9 mouse cellular contexts compared by ENCODE assay signal in genomic region chr8:120607885-120608284, GRCm38 (mm10). TPM values are rescaled to one million over a fixed set of nuclear protein-coding genes. Genes with fewer than 3 reads are reported as not detected.
A peak's percentile ranks its signal among the peaks of the same experiment; 100 is the strongest.
DNase-seq lines count a peak whose midpoint lies in the region; ATAC-seq and TF ChIP-seq lines count a peak whose summit lies in the region.
"Had no signal": no experiment of that assay in that cellular context is flagged by ENCODE, and none has a peak within 500 bp of the region (broad histone marks: within the 10 kb centered on the region; RNA-seq: fewer than 3 reads in every experiment).

No protein-coding gene starts in this region.

- ATAC-seq in embryonic facial prominence, embryonic 14.5 days (ENCODE audit: low read depth): no peak
- no peak for ATAC-seq in heart, embryonic 14.5 days (ENCODE audit: insufficient number of reproducible peaks, insufficient read depth, low FRiP score, low read depth)

- no peak overlapping the region for H3K9ac ChIP-seq in heart, adult 2 months (ENCODE audit: low read depth, low read length)
- no peak overlapping the region for H3K9ac ChIP-seq in embryonic facial prominence, embryonic 14.5 days (ENCODE audit: low read depth, low read length)
- no peak overlapping the region for H3K9ac ChIP-seq in heart, embryonic 14.5 days (ENCODE audit: low read length)
- H3K9ac ChIP-seq: midbrain, embryonic 12.5 days had no signal

- H3K36me3 ChIP-seq in heart, adult 2 months (ENCODE audit: control insufficient read depth, insufficient read depth, low read length): no peaks in the 10 kb centered on the region
- H3K36me3 ChIP-seq in embryonic facial prominence, embryonic 14.5 days (ENCODE audit: control insufficient read depth, insufficient read depth, low read length): no peaks in the 10 kb centered on the region
- H3K36me3 ChIP-seq in heart, embryonic 14.5 days (ENCODE audit: control insufficient read depth, insufficient read depth, low read length): no peaks in the 10 kb centered on the region

- H3K4me3 ChIP-seq in heart, adult 2 months: no peak overlapping the region
- H3K4me3 ChIP-seq in embryonic facial prominence, embryonic 14.5 days (ENCODE audit: low read depth, low read length): no peak overlapping the region
- H3K4me3 ChIP-seq in heart, embryonic 14.5 days (ENCODE audit: control insufficient read depth in 1 of 2, insufficient read depth in 1 of 2, low read depth in 1 of 2, low read length in 2 of 2): no peak overlapping the region
- H3K4me3 ChIP-seq: midbrain, embryonic 12.5 days had no signal

- H3K79me2 ChIP-seq in heart, adult 2 months (replicated peaks; ENCODE audit: control insufficient read depth, insufficient read depth, low read length): no peaks in the 10 kb centered on the region

- intact Hi-C loops in heart, adult 2 months (cut with DNase I): loop anchor here (1.0 kb wide), 1 partner anchor 429 kb away; no protein-coding TSS in a partner anchor

- H3K4me2 ChIP-seq in embryonic facial prominence, embryonic 14.5 days (ENCODE audit: low read depth, low read length): no peak overlapping the region
- peak overlapping the region; percentile 27; the same call in 1 of the 2 replicates for H3K4me2 ChIP-seq in heart, embryonic 14.5 days (ENCODE audit: low read length)
- H3K4me2 ChIP-seq: midbrain, embryonic 12.5 days had no signal

- H3K9me3 ChIP-seq in embryonic facial prominence, embryonic 14.5 days (ENCODE audit: control insufficient read depth, low read length): no peaks in the 10 kb centered on the region
- H3K9me3 ChIP-seq in heart, embryonic 14.5 days (ENCODE audit: control insufficient read depth, low read length): no peaks in the 10 kb centered on the region
- H3K9me3 ChIP-seq: midbrain, embryonic 12.5 days had no signal

- no peak; the same call in 1 of the 2 replicates for TF ChIP-seq CTCF in heart, adult 2 months (IDR thresholded peaks at IDR 0.05)

- H3K4me1 ChIP-seq in heart, adult 2 months (ENCODE audit: control insufficient read depth, insufficient read depth, low read length): no peaks in the 10 kb centered on the region
- no peaks in the 10 kb centered on the region for H3K4me1 ChIP-seq in embryonic facial prominence, embryonic 14.5 days (ENCODE audit: control insufficient read depth, insufficient read depth, low read length)
- no peaks in the 10 kb centered on the region; a peak in 1 of 4 replicates for H3K4me1 ChIP-seq in heart, embryonic 14.5 days (ENCODE audit: control insufficient read depth in 2 of 2, insufficient read depth in 2 of 2, low read length in 2 of 2)

- no peak for TF ChIP-seq POLR2A in heart, adult 2 months (IDR thresholded peaks at IDR 0.05; ENCODE audit: insufficient read depth, low read depth, low read length)

- no peak overlapping the region for H3K27ac ChIP-seq in heart, adult 2 months
- no peak overlapping the region for H3K27ac ChIP-seq in embryonic facial prominence, embryonic 14.5 days (replicated peaks; ENCODE audit: low read depth, low read length)
- no peak overlapping the region for H3K27ac ChIP-seq in heart, embryonic 14.5 days (replicated peaks in 1 of 2; ENCODE audit: control insufficient read depth in 1 of 2, insufficient read depth in 1 of 2, low read depth in 2 of 2, low read length in 2 of 2)
- H3K27ac ChIP-seq: midbrain, embryonic 12.5 days had no signal

- 8% methylated on average over 7 of the region's 7 CpGs for WGBS in heart, adult 2 months
- WGBS in embryonic facial prominence, embryonic 14.5 days: 13% methylated on average over 7 of the region's 7 CpGs
- 12% methylated on average over 7 of the region's 7 CpGs for WGBS in heart, embryonic 14.5 days

- TF ChIP-seq EP300 in heart, adult 2 months (IDR thresholded peaks at IDR 0.05; ENCODE audit: insufficient read depth, low read depth, low read length): no peak

- H3K27me3 ChIP-seq in heart, adult 2 months (ENCODE audit: control insufficient read depth, insufficient read depth, low read length): no peaks in the 10 kb centered on the region
- no peaks in the 10 kb centered on the region for H3K27me3 ChIP-seq in embryonic facial prominence, embryonic 14.5 days (replicated peaks; ENCODE audit: control insufficient read depth, insufficient read depth, low read length)
- H3K27me3 ChIP-seq in heart, embryonic 14.5 days (ENCODE audit: control insufficient read depth, insufficient read depth, low read length): no peaks in the 10 kb centered on the region

- peak; percentile 60 to 85 for DNase-seq in heart, adult 2 months
- DNase-seq in heart, adult 11 months: no peak
- DNase-seq in adrenal gland, postnatal 14 days: peak; percentile 82
- peak; percentile 80 for DNase-seq in embryonic facial prominence, embryonic 14.5 days (ENCODE audit: low spot score)
- peak; percentile 79 to 98 for DNase-seq in layer of hippocampus, postnatal 25 days (ENCODE audit: extremely low spot score in 1 of 2, low spot score in 1 of 2)
- peak; percentile 89 for DNase-seq in lung, postnatal 36 days
- DNase-seq in spleen, adult 12 weeks (ENCODE audit: low spot score): peak; percentile 65

RNA-seq across cellular contexts. Expression of gene Gins2, which starts 18.8 kb away (rescaled TPM):
- 1 to 10 TPM; 1.1 to 1.5 TPM for total RNA-seq in heart, adult 2 months (2021)
- 1.3 and 1.4 TPM in 2 replicates for polyA plus RNA-seq in heart, adult 2 months (2012; rRNA removed)
- 10.3 and 15.5 TPM in 2 replicates for total RNA-seq in adrenal gland, postnatal 14 days (2021)
- polyA plus RNA-seq in embryonic facial prominence, embryonic 14.5 days (2014; fragmentation: Nextera tagmentation; extraction: Ambion mirVana): 82.7 and 94.0 TPM in 2 replicates
- polyA plus RNA-seq in heart, embryonic 14.5 days (2014; fragmentation: Nextera tagmentation; extraction: Ambion mirVana): 51.1 and 60.6 TPM in 2 replicates
- total RNA-seq in layer of hippocampus, postnatal 25 days (2021): 1 to 10 TPM; 2.9 to 4.6 TPM

RNA-seq across cellular contexts. Expression of gene 1190005I06Rik, which starts 39.5 kb away (rescaled TPM):
- total RNA-seq in heart, adult 2 months (2021): 1 to 10 TPM; 3.9 to 5.3 TPM
- 3.0 and 6.0 TPM in 2 replicates for polyA plus RNA-seq in heart, adult 2 months (2012; rRNA removed)
- total RNA-seq in adrenal gland, postnatal 14 days (2021): 27.8 and 31.6 TPM in 2 replicates
- 6.9 and 7.4 TPM in 2 replicates for polyA plus RNA-seq in embryonic facial prominence, embryonic 14.5 days (2014; fragmentation: Nextera tagmentation; extraction: Ambion mirVana)
- 5.8 and 6.2 TPM in 2 replicates for polyA plus RNA-seq in heart, embryonic 14.5 days (2014; fragmentation: Nextera tagmentation; extraction: Ambion mirVana)
- 10 to 100 TPM; 15.2 to 15.9 TPM for total RNA-seq in layer of hippocampus, postnatal 25 days (2021)

RNA-seq across cellular contexts. Expression of gene Gm27021, which starts 60.0 kb away (rescaled TPM):
- not detected for total RNA-seq in heart, adult 2 months (2021)
- not detected in 2 replicates for polyA plus RNA-seq in heart, adult 2 months (2012; rRNA removed)
- total RNA-seq in adrenal gland, postnatal 14 days (2021): 0.64 TPM in 1 of 2 replicates, not detected in the other
- polyA plus RNA-seq in embryonic facial prominence, embryonic 14.5 days (2014; fragmentation: Nextera tagmentation; extraction: Ambion mirVana): 2.7 and 3.3 TPM in 2 replicates
- 0.45 and 0.65 TPM in 2 replicates for polyA plus RNA-seq in heart, embryonic 14.5 days (2014; fragmentation: Nextera tagmentation; extraction: Ambion mirVana)
- not detected for total RNA-seq in layer of hippocampus, postnatal 25 days (2021)
